Mouse (Mus musculus) cortical plate, adult 2 months (tissue): ENCODE measurements at regions not wholly inside any gene's neighbourhood (a gene's known extent, or its start where the extent isn't known, plus 50 kb on each side); places are given as distances from the start of the nearest gene placed in this dataset.

ENCODE experiments used
- H3K27ac ChIP-seq: fragments of 200-500 bp; 2 replicates; pipeline ENCODE4 v1.5.1; 2012; ENCODE audit warnings: low read length, control low read depth, inconsistent platforms; ENCODE audit not compliant: insufficient read depth
- H3K4me1 ChIP-seq: fragments of 200-500 bp; 2 replicates; pipeline ENCODE4 v1.6.1; 2011; ENCODE audit warnings: low read length; ENCODE audit not compliant: control insufficient read depth, insufficient read depth
- H3K4me3 ChIP-seq: fragments of 200-500 bp; 2 replicates; pipeline ENCODE4 v1.5.1; 2011; ENCODE audit warnings: mild to moderate bottlenecking, low read length, control low read depth; ENCODE audit not compliant: insufficient read depth
- CTCF ChIP-seq: fragments of 200-500 bp; IDR thresholded peaks from 2 replicates; pipeline ENCODE4 v1.5.1; 2011; ENCODE audit warnings: mild to moderate bottlenecking, control low read depth, low read length; ENCODE audit not compliant: insufficient read depth; ENCODE audit errors: extremely low read depth
- POLR2A ChIP-seq: fragments of 200-500 bp; IDR thresholded peaks from 2 replicates; pipeline ENCODE4 v1.6.1; 2011; ENCODE audit warnings: mild to moderate bottlenecking, low read length, control low read depth; ENCODE audit not compliant: insufficient read depth; ENCODE audit errors: extremely low read depth

- no peak for TF ChIP-seq POLR2A
- Histone ChIP-seq H3K4me3 (no peak overlapping the region), H3K27ac (no peak overlapping the region), H3K4me1 (no peaks in the 10 kb centered on the region)
Measured at GRCm38 (mm10) chr10:37322310-37322709, 183.6 kb upstream of the Marcks start.

GRCm38 (mm10) chr10:37321171-37321570, 182.5 kb upstream of the Marcks start:
- Histone ChIP-seq H3K27ac (no peak overlapping the region), H3K4me1 (no peaks in the 10 kb centered on the region), H3K4me3 (no peak overlapping the region)
- TF ChIP-seq CTCF (no peak), POLR2A (no peak)

- Histone ChIP-seq H3K4me1 (no peaks in the 10 kb centered on the region), H3K27ac (no peak overlapping the region), H3K4me3 (no peak overlapping the region)
- TF ChIP-seq POLR2A = no peak
- TF ChIP-seq CTCF = no peak
Measured at GRCm38 (mm10) chr10:37319746-37320430, 181.2 kb upstream of the Marcks start.

- TF ChIP-seq CTCF = no peak
- TF ChIP-seq POLR2A = no peak
- H3K4me3 ChIP-seq = no peak overlapping the region
- no peak overlapping the region for H3K27ac ChIP-seq
- no peaks in the 10 kb centered on the region for H3K4me1 ChIP-seq
Measured at GRCm38 (mm10) chr10:37316701-37317100, 178.0 kb upstream of the Marcks start.

- Histone ChIP-seq H3K4me3 (no peak overlapping the region), H3K4me1 (no peaks in the 10 kb centered on the region), H3K27ac (no peak overlapping the region)
- no peak for TF ChIP-seq CTCF
- no peak for TF ChIP-seq POLR2A
Measured at GRCm38 (mm10) chr10:37315804-37316203, 177.1 kb upstream of the Marcks start.

- TF ChIP-seq CTCF (no peak), POLR2A (no peak)
- no peaks in the 10 kb centered on the region for H3K4me1 ChIP-seq
- H3K4me3 ChIP-seq = no peak overlapping the region
- no peak overlapping the region for H3K27ac ChIP-seq
Measured at GRCm38 (mm10) chr10:37314746-37315430, 176.2 kb upstream of the Marcks start.

- H3K4me1 ChIP-seq = no peaks in the 10 kb centered on the region
- TF ChIP-seq POLR2A = no peak
- no peak for TF ChIP-seq CTCF
- H3K27ac ChIP-seq = no peak overlapping the region
- no peak overlapping the region for H3K4me3 ChIP-seq
Measured at GRCm38 (mm10) chr10:37313461-37313860, 174.7 kb upstream of the Marcks start.

- H3K27ac ChIP-seq = no peak overlapping the region
- H3K4me1 ChIP-seq = no peaks in the 10 kb centered on the region
- TF ChIP-seq CTCF (no peak), POLR2A (no peak)
- no peak overlapping the region for H3K4me3 ChIP-seq
Measured at GRCm38 (mm10) chr10:37310266-37310945, 171.7 kb upstream of the Marcks start.

- no peak for TF ChIP-seq CTCF
- TF ChIP-seq POLR2A = no peak
- H3K4me1 ChIP-seq = no peaks in the 10 kb centered on the region
- no peak overlapping the region for H3K4me3 ChIP-seq
- no peak overlapping the region for H3K27ac ChIP-seq
Measured at GRCm38 (mm10) chr10:37304656-37305055, 165.9 kb upstream of the Marcks start.
